Mouse (Mus musculus) MEL (cell line): ENCODE measurements around the gene Camk1g. TPM values are rescaled to one million over a fixed set of nuclear protein-coding genes. Genes with fewer than 3 reads are reported as not detected.

Source experiments
- DNase-seq: peaks from one replicate; pipeline ENCODE4 v3.0.0; 2011; ENCODE audit warnings: low read depth, low spot score
- H3K27ac ChIP-seq: 2 replicates; pipeline ENCODE4 v1.5.1; 2012; ENCODE audit warnings: low read depth, mild to moderate bottlenecking, control low read depth, low read length, moderate library complexity; ENCODE audit not compliant: control insufficient read depth
- H3K27me3 ChIP-seq, 2 experiments: fragments of 150-350 bp in 1 of 2; sonication (generic) in 1 of 2; 2 replicates each; pipeline ENCODE4 v1.6.1; 2012; ENCODE audit warnings: low read length in 2 of 2, mild to moderate bottlenecking in 2 of 2, improper control_type of control experiment in 1 of 2, moderate library complexity in 1 of 2; ENCODE audit not compliant: insufficient read depth in 2 of 2, control insufficient read depth in 1 of 2
- H3K36me3 ChIP-seq, 2 experiments: 2 replicates each; pipeline ENCODE4 v1.6.1; 2012 to 2014; ENCODE audit warnings: low read length in 2 of 2, improper control_type of control experiment in 1 of 2, inconsistent platforms in 1 of 2, mild to moderate bottlenecking in 1 of 2; ENCODE audit not compliant: insufficient read depth in 2 of 2, control insufficient read depth in 1 of 2
- H3K4me1 ChIP-seq, 2 experiments: fragments of 150-350 bp in 1 of 2; sonication (generic) in 1 of 2; 2 replicates each; pipeline ENCODE4 v1.6.1; 2012; ENCODE audit warnings: low read length in 2 of 2, improper control_type of control experiment in 1 of 2, mild to moderate bottlenecking in 1 of 2; ENCODE audit not compliant: insufficient read depth in 2 of 2, control insufficient read depth in 1 of 2
- H3K4me3 ChIP-seq, 2 experiments: fragments of 150-350 bp in 1 of 2; sonication (generic) in 1 of 2; 2 replicates each; pipeline ENCODE4 v1.5.1; 2012; ENCODE audit warnings: low read depth in 2 of 2, low read length in 2 of 2, mild to moderate bottlenecking in 2 of 2, moderate library complexity in 2 of 2, control low read depth in 1 of 2, improper control_type of control experiment in 1 of 2; ENCODE audit not compliant: control insufficient read depth in 1 of 2, insufficient read depth in 1 of 2
- H3K79me2 ChIP-seq: 2 replicates; pipeline ENCODE4 v1.6.1; 2012; ENCODE audit warnings: mild to moderate bottlenecking, low read length, moderate library complexity; ENCODE audit not compliant: control insufficient read depth, poor library complexity, insufficient read depth
- H3K9ac ChIP-seq: 2 replicates; pipeline ENCODE4 v1.6.1; 2012; ENCODE audit warnings: low read depth, mild to moderate bottlenecking, control low read depth, low read length, moderate library complexity; ENCODE audit not compliant: control insufficient read depth, poor library complexity, severe bottlenecking
- H3K9me3 ChIP-seq: fragments of 150-350 bp; sonication (generic); replicated peaks from 2 replicates; pipeline ENCODE4 v1.6.1; 2012; ENCODE audit warnings: mild to moderate bottlenecking, low read length, improper control_type of control experiment, moderate library complexity; ENCODE audit not compliant: insufficient read depth
- EP300 ChIP-seq, 2 experiments: IDR thresholded peaks; 2 replicates each; pipeline ENCODE4 v1.6.1; 2011; ENCODE audit warnings: improper control_type of control experiment in 2 of 2, low read length in 2 of 2, low read depth in 1 of 2, mild to moderate bottlenecking in 1 of 2
- ETS1 ChIP-seq: IDR thresholded peaks from 2 replicates; pipeline ENCODE4 v1.6.1; 2012; ENCODE audit warnings: low read depth, mild to moderate bottlenecking, inconsistent platforms, low read length, improper control_type of control experiment, moderate library complexity
- HCFC1 ChIP-seq: IDR thresholded peaks from 2 replicates; pipeline ENCODE4 v1.6.1; 2012; ENCODE audit warnings: low read depth, mild to moderate bottlenecking, inconsistent platforms, low read length, improper control_type of control experiment, moderate library complexity
- MAFK ChIP-seq: IDR thresholded peaks from 2 replicates; pipeline ENCODE4 v1.6.1; 2011; ENCODE audit warnings: low read depth, mild to moderate bottlenecking, low read length, improper control_type of control experiment, borderline replicate concordance
- MEF2A ChIP-seq: IDR thresholded peaks from 2 replicates; pipeline ENCODE4 v1.6.1; 2014; ENCODE audit warnings: low read depth, mild to moderate bottlenecking, inconsistent platforms, low read length, improper control_type of control experiment; ENCODE audit not compliant: poor library complexity, insufficient replicate concordance, severe bottlenecking; ENCODE audit errors: extremely low read depth
- MYB ChIP-seq: IDR thresholded peaks from 2 replicates; pipeline ENCODE4 v1.6.1; 2011; ENCODE audit warnings: mild to moderate bottlenecking, low read depth, low read length, improper control_type of control experiment
- NRF1 ChIP-seq: IDR thresholded peaks from 2 replicates; pipeline ENCODE4 v1.6.1; 2014; ENCODE audit warnings: low read depth, mild to moderate bottlenecking, inconsistent platforms, low read length, improper control_type of control experiment, moderate library complexity; ENCODE audit not compliant: poor library complexity, insufficient read depth, severe bottlenecking
- POLR2A ChIP-seq, 2 experiments: IDR thresholded peaks; 2 replicates each; pipeline ENCODE4 v1.6.1; 2011 to 2012; ENCODE audit warnings: low read length in 2 of 2, mild to moderate bottlenecking in 2 of 2, control low read depth in 1 of 2, improper control_type of control experiment in 1 of 2, low read depth in 1 of 2, moderate library complexity in 1 of 2; ENCODE audit not compliant: control insufficient read depth in 1 of 2, insufficient read depth in 1 of 2, poor library complexity in 1 of 2
- POLR2AphosphoS2 ChIP-seq: IDR thresholded peaks from 2 replicates; pipeline ENCODE4 v1.6.1; 2011; ENCODE audit warnings: low read length, improper control_type of control experiment
- RAD21 ChIP-seq: IDR thresholded peaks from 2 replicates; pipeline ENCODE4 v1.6.1; 2011; ENCODE audit warnings: mild to moderate bottlenecking, low read depth, low read length, improper control_type of control experiment
- RCOR1 ChIP-seq: IDR thresholded peaks from 2 replicates; pipeline ENCODE4 v1.6.1; 2012; ENCODE audit warnings: low read depth, mild to moderate bottlenecking, inconsistent platforms, low read length, improper control_type of control experiment
- TCF12 ChIP-seq: IDR thresholded peaks from 2 replicates; pipeline ENCODE4 v1.6.1; 2014; ENCODE audit warnings: low read depth, mild to moderate bottlenecking, inconsistent platforms, low read length, improper control_type of control experiment, moderate library complexity
- USF2 ChIP-seq, 2 experiments: IDR thresholded peaks; 2 replicates each; pipeline ENCODE4 v1.6.1; 2011 to 2012; ENCODE audit warnings: improper control_type of control experiment in 2 of 2, low read length in 2 of 2, borderline replicate concordance in 1 of 2, inconsistent platforms in 1 of 2, low read depth in 1 of 2, mild to moderate bottlenecking in 1 of 2; ENCODE audit not compliant: insufficient read depth in 1 of 2
- ZMIZ1 ChIP-seq: IDR thresholded peaks from 2 replicates; pipeline ENCODE4 v1.6.1; 2012; ENCODE audit warnings: low read depth, mild to moderate bottlenecking, inconsistent platforms, low read length, improper control_type of control experiment, moderate library complexity
- ZNF384 ChIP-seq: IDR thresholded peaks from 2 replicates; pipeline ENCODE4 v1.6.1; 2012; ENCODE audit warnings: low read depth, mild to moderate bottlenecking, inconsistent platforms, low read length, improper control_type of control experiment
- polyA plus RNA-seq, 2 experiments: library from polyadenylated mRNA; stranded (reverse) in 1 of 2; unstranded in 1 of 2; fragments of >175 nt in 1 of 2; fragments of >200 nt in 1 of 2; gene quantifications; 2 replicates each; pipeline versions ENCODE4 v1.2.1 to v1.2.4; 2012; ENCODE audit warnings: low replicate concordance in 2 of 2, low read depth in 1 of 2; ENCODE audit not compliant: insufficient read length in 2 of 2, insufficient read depth in 1 of 2, missing spikeins in 1 of 2
- total RNA-seq: library from RNA; depleted of rRNA; stranded (reverse); fragments of 300-350 nt; gene quantifications from 2 replicates; pipeline ENCODE4 v1.2.3, GENCODE M21; 2012

Camk1g gene
- total and polyA plus RNA-seq, 3 experiments: not detected

GRCm38 (mm10) chr1:193320398-193320797 lies 49.7 kb downstream of the Camk1g start:
- Histone ChIP-seq H3K4me1 (no peaks in the 10 kb centered on the region), H3K9me3 (no peaks in the 10 kb centered on the region), H3K79me2 (no peaks in the 10 kb centered on the region), H3K27me3 (no peaks in the 10 kb centered on the region), H3K27ac (no peak overlapping the region), H3K4me3 (no peak overlapping the region), H3K9ac (no peak overlapping the region), H3K36me3 (no peaks in the 10 kb centered on the region)
- no peak for TF ChIP-seq POLR2A (IDR thresholded peaks at IDR 0.05; ENCODE audit: control insufficient read depth in 1 of 2, insufficient read depth in 1 of 2, low read depth in 1 of 2, low read length in 2 of 2, poor library complexity in 1 of 2)
- DNase-seq: no peak

- DNase-seq: no peak
- no peaks in the 10 kb centered on the region for H3K79me2 ChIP-seq
- no peak overlapping the region for H3K9ac ChIP-seq
- H3K4me3 ChIP-seq: no peak overlapping the region
- no peak overlapping the region for H3K27ac ChIP-seq
- no peaks in the 10 kb centered on the region for H3K36me3 ChIP-seq
- no peaks in the 10 kb centered on the region for H3K9me3 ChIP-seq
- TF ChIP-seq HCFC1 (no peak), NRF1 (no peak), RCOR1 (no peak), ZNF384 (no peak), MAFK (no peak)
- H3K27me3 ChIP-seq: no peaks in the 10 kb centered on the region
- no peaks in the 10 kb centered on the region for H3K4me1 ChIP-seq
These were observed 50.4 kb downstream of the Camk1g start for GRCm38 (mm10) chr1:193319721-193320120.

- Histone ChIP-seq H3K36me3 (no peaks in the 10 kb centered on the region), H3K4me1 (no peaks in the 10 kb centered on the region), H3K9me3 (no peaks in the 10 kb centered on the region), H3K27me3 (no peaks in the 10 kb centered on the region), H3K4me3 (no peak overlapping the region), H3K9ac (no peak overlapping the region), H3K27ac (no peak overlapping the region), H3K79me2 (no peaks in the 10 kb centered on the region)
- TF ChIP-seq TCF12: no peak
- no peak for DNase-seq
These were observed 52.9 kb downstream of the Camk1g start for GRCm38 (mm10) chr1:193317159-193317559.

GRCm38 (mm10) chr1:193316358-193316750 lies 53.7 kb downstream of the Camk1g start:
- no peak overlapping the region for H3K4me3 ChIP-seq
- no peak for TF ChIP-seq EP300 (IDR thresholded peaks at IDR 0.05; ENCODE audit: low read depth in 1 of 2, low read length in 2 of 2)
- no peak for TF ChIP-seq MYB
- no peak for TF ChIP-seq ZMIZ1
- TF ChIP-seq USF2 (IDR thresholded peaks at IDR 0.05; ENCODE audit: borderline replicate concordance in 1 of 2, insufficient read depth in 1 of 2, low read depth in 1 of 2, low read length in 2 of 2): no peak
- TF ChIP-seq MEF2A: no peak
- no peak for TF ChIP-seq POLR2AphosphoS2
- TF ChIP-seq TCF12: no peak
- TF ChIP-seq ETS1: no peak
- TF ChIP-seq POLR2A (IDR thresholded peaks at IDR 0.05; ENCODE audit: control insufficient read depth in 1 of 2, insufficient read depth in 1 of 2, low read depth in 1 of 2, low read length in 2 of 2, poor library complexity in 1 of 2): no peak
- no peak for TF ChIP-seq HCFC1
- TF ChIP-seq RAD21: no peak
- H3K4me1 ChIP-seq: no peaks in the 10 kb centered on the region
- H3K27me3 ChIP-seq: no peaks in the 10 kb centered on the region
- H3K27ac ChIP-seq: no peak overlapping the region
- no peak for DNase-seq
- H3K36me3 ChIP-seq: no peaks in the 10 kb centered on the region
- no peaks in the 10 kb centered on the region for H3K79me2 ChIP-seq
- no peaks in the 10 kb centered on the region for H3K9me3 ChIP-seq
- no peak overlapping the region for H3K9ac ChIP-seq
